8 mouse cellular contexts compared by ENCODE assay signal in the genomic region with DNA sequence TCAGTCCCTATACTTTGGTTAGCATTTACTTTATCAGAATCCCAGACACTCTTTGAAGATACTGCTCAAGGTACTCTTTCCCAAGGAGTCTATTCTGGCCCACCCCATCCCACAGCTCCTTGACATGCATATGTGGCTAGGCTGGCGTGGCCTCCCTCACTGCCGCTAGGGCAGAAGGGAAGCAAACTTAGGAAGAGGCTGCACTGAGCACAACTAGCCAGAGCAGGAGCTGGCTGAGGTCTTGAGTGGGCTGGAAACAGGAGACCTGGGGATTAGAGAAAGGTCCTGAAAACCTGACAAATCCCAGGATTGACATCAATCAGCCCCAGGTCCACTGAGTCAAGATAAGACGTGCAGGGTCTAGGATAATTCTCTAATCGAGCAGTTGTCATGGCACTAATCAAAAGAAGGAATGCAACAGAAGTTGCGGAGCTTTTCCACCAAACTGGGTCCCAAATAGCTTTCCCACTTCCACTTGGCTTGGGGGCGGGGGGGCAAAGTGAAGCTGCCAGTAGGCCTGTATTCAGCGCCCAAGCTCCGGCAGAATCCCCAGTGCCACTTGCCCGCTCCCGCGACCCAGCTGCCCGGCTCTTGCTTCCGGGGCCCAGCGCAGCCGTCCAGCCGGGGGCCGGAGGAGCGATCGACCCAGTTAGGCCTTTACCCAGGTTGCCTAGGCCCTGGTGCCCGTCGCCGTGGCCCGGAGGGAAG. TPM values are rescaled to one million over a fixed set of nuclear protein-coding genes. Genes with fewer than 3 reads are reported as not detected.
DNase-seq lines count a peak whose midpoint lies in the region; ATAC-seq and TF ChIP-seq lines count a peak whose summit lies in the region.

No protein-coding gene starts in this region.

- H3K36me3 ChIP-seq in CH12.LX (replicated peaks in 1 of 2; ENCODE audit: control insufficient read depth in 1 of 2, insufficient read depth in 1 of 2, low read length in 1 of 2): peaks cover 14 to 32% of the 10 kb centered on the region in 2 experiments
- no peaks in the 10 kb centered on the region for H3K36me3 ChIP-seq in hindbrain, embryonic 16.5 days (ENCODE audit: control insufficient read depth, insufficient read depth, low read length)
- H3K36me3 ChIP-seq in liver, postnatal 0 days (replicated peaks; ENCODE audit: insufficient read depth, low read length): peaks cover 11% of the 10 kb centered on the region

- no peak for ATAC-seq in CD4-positive, CD25-positive, alpha-beta regulatory T cell, adult 4 months
- peak; percentile 34 for ATAC-seq in hindbrain, embryonic 16.5 days
- no peak for ATAC-seq in liver, postnatal 0 days
- 0 out of 2 replicates have a peak, but pooled peaks have one; percentile 4 for ATAC-seq in neutrophil, adult 5-6 weeks (ENCODE audit: extremely low read depth, insufficient number of reproducible peaks, low FRiP score, poor library complexity, severe bottlenecking)

- peak overlapping the region; percentile 44; the same call in 1 of the 2 replicates for H3K27ac ChIP-seq in CH12.LX (ENCODE audit: insufficient read depth, low read depth)
- peak overlapping the region; percentile 76 for H3K27ac ChIP-seq in hindbrain, embryonic 16.5 days (ENCODE audit: low read depth, low read length)
- peak overlapping the region; percentile 93 for H3K27ac ChIP-seq in liver, postnatal 0 days (ENCODE audit: low read depth)

- TF ChIP-seq EP300 in CH12.LX (IDR thresholded peaks at IDR 0.05; ENCODE audit: low read length): no peak
- no peak for TF ChIP-seq EP300 in liver, postnatal 0 days (IDR thresholded peaks at IDR 0.05; ENCODE audit: low read depth)

- WGBS in hindbrain, embryonic 16.5 days: 12% methylated on average over 19 of the region's 23 CpGs
- WGBS in liver, postnatal 0 days (ENCODE audit: insufficient replicate concordance): 14% methylated on average over 23 of the region's 23 CpGs

- in situ Hi-C loops in CH12.LX (cut with MboI; ENCODE audit: low pct_ligation_motif_present, low pct_unique_long_range_greater_than_20kb, low sequenced_read_pairs): loop anchor here (10.0 kb wide), 1 partner anchor 143 kb away; no protein-coding TSS in a partner anchor

- H3K4me3 ChIP-seq in CH12.LX (replicated peaks in 1 of 3; ENCODE audit: low read depth in 2 of 3, low read length in 2 of 3, poor library complexity in 1 of 3): peak overlapping the region; percentile 76 to 81 (median 79)
- peak overlapping the region; percentile 44 for H3K4me3 ChIP-seq in hindbrain, embryonic 16.5 days (ENCODE audit: low read length)
- peak overlapping the region; percentile 63 for H3K4me3 ChIP-seq in liver, postnatal 0 days (ENCODE audit: low read depth, low read length)

- H3K9ac ChIP-seq in CH12.LX (ENCODE audit: insufficient read depth, low read depth): peak overlapping the region; percentile 96
- peak overlapping the region; percentile 77 for H3K9ac ChIP-seq in hindbrain, embryonic 16.5 days (ENCODE audit: low read depth, low read length)
- peak overlapping the region; percentile 86 for H3K9ac ChIP-seq in liver, postnatal 0 days (replicated peaks)

- no peaks in the 10 kb centered on the region for H3K79me2 ChIP-seq in CH12.LX (replicated peaks; ENCODE audit: control insufficient read depth, extremely low read depth, insufficient read depth, poor library complexity, severe bottlenecking)

- no peak for TF ChIP-seq POLR2A in CH12.LX (IDR thresholded peaks at IDR 0.05; ENCODE audit: low read depth, low read length)

- no peak for TF ChIP-seq CTCF in CH12.LX (conservative IDR thresholded peaks at IDR 0.05 in 1 of 2, IDR thresholded peaks at IDR 0.05 in 1 of 2; ENCODE audit: low read depth in 2 of 2, low read length in 2 of 2)
- peak; percentile 30; the same call in 1 of the 2 replicates for TF ChIP-seq CTCF in liver, postnatal 0 days (IDR thresholded peaks at IDR 0.05; ENCODE audit: low read depth)

- peak; percentile 23 for DNase-seq in CD4-positive, CD25-positive, alpha-beta regulatory T cell, adult 2 months (ENCODE audit: low read depth, low spot score)
- peak; percentile 25 for DNase-seq in CH12.LX (ENCODE audit: extremely low read depth)
- peak; percentile 20 for DNase-seq in fibroblast of lung, adult 2 months (ENCODE audit: low read depth)
- DNase-seq in liver, postnatal 0 days: no peak
- DNase-seq in left cerebral cortex, postnatal 14 days (ENCODE audit: low spot score in 2 of 2): no peak

- dilution Hi-C loops in CH12.LX (cut with MboI; ENCODE audit: extremely low pct_ligation_motif_present, extremely low pct_unique_long_range_greater_than_20kb, low sequenced_read_pairs): no loop called here

- TF ChIP-seq RAD21 in CH12.LX (IDR thresholded peaks at IDR 0.05; ENCODE audit: low read depth, low read length): no peak

- no peaks in the 10 kb centered on the region for H3K9me3 ChIP-seq in CH12.LX (replicated peaks; ENCODE audit: low read length)
- H3K9me3 ChIP-seq in hindbrain, embryonic 16.5 days (ENCODE audit: control insufficient read depth, low read length): no peaks in the 10 kb centered on the region
- no peaks in the 10 kb centered on the region for H3K9me3 ChIP-seq in liver, postnatal 0 days (ENCODE audit: low read length)

- peak overlapping the region; percentile 42 for H3K4me2 ChIP-seq in CH12.LX (ENCODE audit: insufficient read depth, low read depth, poor library complexity, severe bottlenecking)
- peak overlapping the region; percentile 72 for H3K4me2 ChIP-seq in hindbrain, embryonic 16.5 days (ENCODE audit: low read length)
- H3K4me2 ChIP-seq in liver, postnatal 0 days (ENCODE audit: low read depth, low read length): peak overlapping the region; percentile 94

- no peaks in the 10 kb centered on the region for H3K27me3 ChIP-seq in CH12.LX (replicated peaks)
- no peaks in the 10 kb centered on the region for H3K27me3 ChIP-seq in hindbrain, embryonic 16.5 days (replicated peaks; ENCODE audit: control insufficient read depth, insufficient read depth, low read length)
- no peaks in the 10 kb centered on the region for H3K27me3 ChIP-seq in liver, postnatal 0 days (ENCODE audit: insufficient read depth, low read length)

- intact Hi-C loops in left cerebral cortex, postnatal 14 days (cut with DNase I): loop anchor here (2.0 kb wide), 1 partner anchor 29 kb away; no protein-coding TSS in a partner anchor

- peaks cover 0 to 16% of the 10 kb centered on the region in 2 experiments; a peak in 3 of 4 replicates for H3K4me1 ChIP-seq in CH12.LX (ENCODE audit: control insufficient read depth in 1 of 2, insufficient read depth in 2 of 2)
- peaks cover 13% of the 10 kb centered on the region for H3K4me1 ChIP-seq in hindbrain, embryonic 16.5 days (ENCODE audit: control insufficient read depth, insufficient read depth, low read depth, low read length)
- peaks cover 14% of the 10 kb centered on the region for H3K4me1 ChIP-seq in liver, postnatal 0 days (ENCODE audit: insufficient read depth)

RNA-seq across cellular contexts. Expression of a gene that starts 0.9 kb away (rescaled TPM):
- 1 to 10 TPM; 3.7 to 7.3 TPM for polyA plus RNA-seq in CD4-positive, CD25-positive, alpha-beta regulatory T cell, adult 4 months (2017; shearing (Covaris generic))
- total RNA-seq in CH12.LX (2012; rRNA removed): 8.8 and 10.9 TPM in 2 replicates
- 8.0 and 8.8 TPM in 2 replicates for total RNA-seq in CH12.LX (2014; rRNA removed)
- polyA plus RNA-seq in CH12.LX (2012; ENCODE audit: insufficient read length, low read depth): 12.6 and 15.4 TPM in 2 replicates
- polyA plus RNA-seq in hindbrain, embryonic 16.5 days (2015; fragmentation: Nextera tagmentation; extraction: Ambion mirVana): 4.7 and 5.4 TPM in 2 replicates
- 4.6 and 5.6 TPM in 2 replicates for polyA plus RNA-seq in liver, postnatal 0 days (2015; fragmentation: Nextera tagmentation; extraction: Ambion mirVana)
- total RNA-seq in neutrophil, adult 5-6 weeks (2017): 10.3 and 12.6 TPM in 2 replicates
- 10 to 100 TPM; 11.4 to 11.6 TPM for total RNA-seq in left cerebral cortex, postnatal 14 days (2021)

RNA-seq across cellular contexts. Expression of a gene that starts 16.2 kb away (rescaled TPM):
- not detected for polyA plus RNA-seq in CD4-positive, CD25-positive, alpha-beta regulatory T cell, adult 4 months (2017; shearing (Covaris generic))
- total RNA-seq in CH12.LX (2012; rRNA removed): 0.13 TPM in 1 of 2 replicates, not detected in the other
- 0.09 TPM in 1 of 2 replicates, not detected in the other for total RNA-seq in CH12.LX (2014; rRNA removed)
- 0.21 and 0.26 TPM in 2 replicates for polyA plus RNA-seq in CH12.LX (2012; ENCODE audit: insufficient read length, low read depth)
- 0.38 and 0.40 TPM in 2 replicates for polyA plus RNA-seq in hindbrain, embryonic 16.5 days (2015; fragmentation: Nextera tagmentation; extraction: Ambion mirVana)
- polyA plus RNA-seq in liver, postnatal 0 days (2015; fragmentation: Nextera tagmentation; extraction: Ambion mirVana): 0.08 TPM in 1 of 2 replicates, not detected in the other
- total RNA-seq in neutrophil, adult 5-6 weeks (2017): 1.0 and 1.6 TPM in 2 replicates
- under 1 TPM; 0.53 to 0.82 TPM for total RNA-seq in left cerebral cortex, postnatal 14 days (2021)

RNA-seq across cellular contexts. Expression of a gene that starts 20.9 kb away (rescaled TPM):
- not detected for polyA plus RNA-seq in CD4-positive, CD25-positive, alpha-beta regulatory T cell, adult 4 months (2017; shearing (Covaris generic))
- 0.38 and 0.72 TPM in 2 replicates for total RNA-seq in CH12.LX (2012; rRNA removed)
- total RNA-seq in CH12.LX (2014; rRNA removed): 0.23 TPM in 2 replicates
- 0.82 and 1.1 TPM in 2 replicates for polyA plus RNA-seq in CH12.LX (2012; ENCODE audit: insufficient read length, low read depth)
- 33.7 and 36.2 TPM in 2 replicates for polyA plus RNA-seq in hindbrain, embryonic 16.5 days (2015; fragmentation: Nextera tagmentation; extraction: Ambion mirVana)
- 4.2 TPM in 2 replicates for polyA plus RNA-seq in liver, postnatal 0 days (2015; fragmentation: Nextera tagmentation; extraction: Ambion mirVana)
- total RNA-seq in neutrophil, adult 5-6 weeks (2017): 1.4 TPM in 1 of 2 replicates, not detected in the other
- 10 to 100 TPM; 62.2 to 67.9 TPM for total RNA-seq in left cerebral cortex, postnatal 14 days (2021)

RNA-seq across cellular contexts. Expression of a gene that starts 27.0 kb away (rescaled TPM):
- polyA plus RNA-seq in CD4-positive, CD25-positive, alpha-beta regulatory T cell, adult 4 months (2017; shearing (Covaris generic)): not detected
- not detected in 2 replicates for total RNA-seq in CH12.LX (2012; rRNA removed)
- total RNA-seq in CH12.LX (2014; rRNA removed): not detected in 2 replicates
- not detected in 2 replicates for polyA plus RNA-seq in CH12.LX (2012; ENCODE audit: insufficient read length, low read depth)
- not detected in 2 replicates for polyA plus RNA-seq in hindbrain, embryonic 16.5 days (2015; fragmentation: Nextera tagmentation; extraction: Ambion mirVana)
- polyA plus RNA-seq in liver, postnatal 0 days (2015; fragmentation: Nextera tagmentation; extraction: Ambion mirVana): not detected in 2 replicates
- total RNA-seq in neutrophil, adult 5-6 weeks (2017): not detected in 2 replicates
- total RNA-seq in left cerebral cortex, postnatal 14 days (2021): 1 to 10 TPM; 1.2 to 1.4 TPM

RNA-seq across cellular contexts. Expression of a gene that starts 33.6 kb away (rescaled TPM):
- 10 to 100 TPM; 22.7 to 23.0 TPM for polyA plus RNA-seq in CD4-positive, CD25-positive, alpha-beta regulatory T cell, adult 4 months (2017; shearing (Covaris generic))
- total RNA-seq in CH12.LX (2012; rRNA removed): 11.9 and 13.4 TPM in 2 replicates
- total RNA-seq in CH12.LX (2014; rRNA removed): 6.5 and 8.3 TPM in 2 replicates
- 27.1 and 39.0 TPM in 2 replicates for polyA plus RNA-seq in CH12.LX (2012; ENCODE audit: insufficient read length, low read depth)
- 17.4 and 20.3 TPM in 2 replicates for polyA plus RNA-seq in hindbrain, embryonic 16.5 days (2015; fragmentation: Nextera tagmentation; extraction: Ambion mirVana)
- polyA plus RNA-seq in liver, postnatal 0 days (2015; fragmentation: Nextera tagmentation; extraction: Ambion mirVana): 3.1 and 4.0 TPM in 2 replicates
- total RNA-seq in neutrophil, adult 5-6 weeks (2017): 89.2 and 92.0 TPM in 2 replicates
- 10 to 100 TPM; 44.9 to 48.9 TPM for total RNA-seq in left cerebral cortex, postnatal 14 days (2021)

Comparison
In these comparisons a context has a peak if more than half of its experiments do, and no peak if none do; other contexts are left out.
1. DNase-seq: peak in CD4-positive, CD25-positive, alpha-beta regulatory T cell, adult 2 months (single experiment), CH12.LX (single experiment) and fibroblast of lung, adult 2 months (single experiment); none in liver, postnatal 0 days (single experiment) and left cerebral cortex, postnatal 14 days (0 of 2).
2. ATAC-seq: peak in hindbrain, embryonic 16.5 days (single experiment) and neutrophil, adult 5-6 weeks (single experiment); none in CD4-positive, CD25-positive, alpha-beta regulatory T cell, adult 4 months (single experiment) and liver, postnatal 0 days (single experiment).
3. H3K4me2 ChIP-seq: peak in every context shown above with its lines; median percentile 94 in liver, postnatal 0 days; 72 in hindbrain, embryonic 16.5 days; 42 in CH12.LX.
4. Peak in every context shown above with its lines, with median percentiles within 50 percentile points of each other: H3K27ac ChIP-seq, H3K4me3 ChIP-seq and H3K9ac ChIP-seq.